Mouse (Mus musculus) adipocyte (in vitro differentiated cells): Measurements from ENCODE around the gene Prss8.
"Not testable (repeated sequence)": the region's sequence is repeated elsewhere in the genome, so short reads cannot be mapped to it uniquely, and the experiment has no call there.

Experiments used
- DNase-seq: peaks from one replicate; pipeline ENCODE4 v3.0.0-alpha.2; 2016; ENCODE audit warnings: low spot score

Prss8 gene

DNA sequence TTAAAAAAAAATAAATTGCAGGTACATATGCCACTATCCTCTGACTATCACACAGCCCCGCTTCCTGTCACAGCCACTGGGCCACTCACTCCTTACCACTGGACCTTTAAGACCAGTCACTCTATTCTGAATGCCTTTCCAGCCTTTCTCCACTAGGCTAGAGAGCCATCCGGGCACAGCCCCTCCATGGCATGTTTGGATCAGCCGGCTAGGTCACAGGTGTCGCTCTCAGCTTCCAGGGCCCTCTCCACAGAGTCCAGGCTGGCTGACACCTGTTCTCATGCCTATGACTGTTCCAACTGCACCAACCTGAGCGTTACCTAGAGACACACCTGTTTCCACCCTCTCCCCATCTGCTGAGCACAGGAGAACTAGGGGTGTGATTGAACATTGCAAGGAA is 1.3 kb downstream of the Prss8 start:
- DNase-seq = no peak

DNA sequence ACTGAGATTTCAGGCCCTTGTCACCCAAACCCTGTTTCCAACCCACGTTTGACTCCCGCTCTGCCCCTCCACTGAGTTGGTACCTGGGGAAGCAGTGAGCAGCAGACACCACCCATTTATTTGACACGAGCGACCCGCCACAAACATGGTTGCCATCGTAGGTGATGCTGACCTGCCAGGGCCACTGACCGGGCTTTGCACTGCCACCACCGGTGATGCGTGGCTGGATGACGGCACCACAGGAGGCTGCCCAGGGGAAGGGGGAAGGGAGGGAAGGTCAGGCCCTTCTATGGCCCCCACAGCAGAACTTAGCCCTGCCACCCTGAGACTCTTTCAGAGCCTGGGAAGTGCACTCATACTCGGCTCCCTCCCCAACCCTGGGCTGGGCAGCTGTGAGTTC is 2.2 kb downstream of the Prss8 start:
- DNase-seq = no peak

DNA sequence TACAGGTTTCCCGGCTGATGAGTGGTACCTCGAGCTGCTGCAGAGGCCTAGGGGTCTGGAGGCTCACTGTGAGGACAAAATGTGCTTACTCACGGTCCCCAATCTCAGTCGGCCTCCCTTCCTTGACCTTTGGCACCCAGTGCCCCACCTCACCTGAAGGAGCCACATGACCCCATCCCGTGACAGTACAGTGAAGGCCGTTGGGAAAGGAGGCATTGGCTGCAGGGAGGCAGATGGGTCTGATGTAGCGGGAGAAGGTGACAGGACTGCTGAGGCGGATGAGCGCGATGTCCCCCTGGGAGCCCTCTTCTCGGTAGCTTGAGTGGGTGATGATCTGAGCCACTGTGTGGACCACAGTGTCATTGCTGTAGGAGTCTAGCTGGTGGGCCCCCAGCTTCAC is 3.1 kb downstream of the Prss8 start:
- no peak for DNase-seq

DNA sequence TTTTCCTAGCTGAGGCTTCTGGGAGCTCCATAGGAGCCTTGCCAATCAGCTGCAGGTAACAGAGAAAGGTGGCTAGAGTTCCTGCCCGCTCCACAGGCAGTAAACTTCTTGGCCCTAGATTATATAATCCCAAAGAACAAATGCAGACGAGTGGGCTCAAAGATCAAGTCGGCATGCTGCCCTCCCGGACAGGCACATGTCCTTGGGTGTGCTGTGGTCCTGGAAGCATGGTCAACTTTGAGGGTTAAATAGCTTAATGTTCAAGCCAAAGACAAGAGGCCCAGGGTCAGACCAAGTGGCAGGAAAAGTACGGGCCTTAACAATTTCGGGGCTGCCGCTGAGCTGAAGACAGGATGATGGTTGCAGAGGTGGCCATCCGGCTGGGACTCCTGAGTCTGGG is 3.8 kb downstream of the Prss8 start:
- DNase-seq = no peak

DNA sequence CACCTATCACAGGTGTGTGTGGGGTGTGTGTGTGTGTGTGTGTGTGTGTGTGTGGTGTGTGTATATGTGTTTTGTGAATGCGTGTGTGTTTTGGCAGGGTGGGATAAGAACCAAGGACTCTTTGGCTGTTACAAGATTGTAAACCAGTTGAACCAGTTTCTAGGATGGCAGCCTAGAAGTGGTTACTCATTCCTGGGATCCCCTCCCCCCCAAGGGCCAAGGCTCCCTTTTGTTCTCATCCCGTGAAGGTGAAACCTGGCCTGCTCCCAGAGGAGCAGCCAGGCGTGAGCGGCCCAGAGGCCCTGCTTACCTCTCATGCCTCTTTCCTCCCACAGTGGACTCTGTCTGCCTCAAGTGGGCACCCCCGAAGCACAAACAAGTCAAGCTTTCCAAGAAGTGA is 4.7 kb downstream of the Prss8 start:
- no peak for DNase-seq

DNA sequence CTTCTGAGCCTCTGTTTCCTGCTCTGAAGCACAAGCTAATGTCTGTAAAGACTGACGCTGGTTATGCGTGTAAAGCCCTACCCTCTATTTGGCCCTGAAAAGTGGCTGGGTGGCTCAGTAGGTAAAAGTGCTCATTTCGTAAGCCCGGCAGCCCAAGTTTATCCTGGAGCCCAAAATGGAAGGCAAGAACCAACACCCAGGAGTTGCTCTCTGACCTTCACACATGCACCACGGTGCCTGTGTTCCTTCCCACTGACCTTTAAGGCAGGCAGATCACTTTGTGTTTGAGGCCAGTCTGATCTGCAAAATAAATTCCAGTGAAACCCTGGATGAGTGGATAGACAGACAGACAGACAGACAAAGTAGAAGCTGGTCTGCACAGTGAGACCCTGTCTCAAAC is 6.2 kb downstream of the Prss8 start:
- peak; percentile 58 for DNase-seq

DNA sequence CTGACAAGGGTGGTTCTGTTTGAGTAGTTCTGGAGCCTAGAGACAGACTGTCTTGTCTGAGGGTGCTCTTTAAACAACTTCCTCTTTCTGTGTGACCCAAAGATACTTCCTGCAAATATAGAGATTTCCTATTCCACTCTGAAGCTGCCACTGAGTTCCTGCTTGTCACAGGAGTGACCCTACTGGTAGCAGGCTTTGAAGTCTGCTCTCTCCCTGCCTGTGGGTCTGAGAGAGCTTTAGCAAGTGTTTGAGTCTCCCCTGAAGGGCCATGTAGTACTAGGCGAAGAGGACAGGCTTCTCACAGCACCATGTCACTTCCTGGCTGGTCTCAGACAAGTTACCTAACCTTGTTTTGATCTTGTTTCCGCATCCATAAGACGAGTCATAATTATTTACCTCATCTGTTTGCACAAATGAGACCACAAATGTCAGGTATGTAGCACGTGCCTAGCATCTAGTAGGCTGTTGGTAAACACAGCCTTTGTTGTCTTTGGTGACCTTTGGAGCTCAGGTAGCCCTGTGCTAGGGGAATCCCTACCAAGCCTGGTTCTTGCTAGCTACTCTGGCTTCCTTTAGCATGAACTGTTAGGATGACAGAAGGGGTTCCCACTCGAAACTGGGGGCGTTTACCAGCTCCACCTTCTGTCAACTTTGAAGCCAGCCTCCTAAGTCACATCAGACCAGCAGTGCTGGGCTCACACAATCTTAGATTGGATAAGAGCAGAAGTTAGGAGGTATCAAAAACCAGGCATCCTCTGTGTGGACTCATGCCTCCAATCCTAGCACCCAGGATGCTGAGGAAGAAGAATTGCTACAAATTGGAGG is 7.2 kb downstream of the Prss8 start:
- no peak for DNase-seq

DNA sequence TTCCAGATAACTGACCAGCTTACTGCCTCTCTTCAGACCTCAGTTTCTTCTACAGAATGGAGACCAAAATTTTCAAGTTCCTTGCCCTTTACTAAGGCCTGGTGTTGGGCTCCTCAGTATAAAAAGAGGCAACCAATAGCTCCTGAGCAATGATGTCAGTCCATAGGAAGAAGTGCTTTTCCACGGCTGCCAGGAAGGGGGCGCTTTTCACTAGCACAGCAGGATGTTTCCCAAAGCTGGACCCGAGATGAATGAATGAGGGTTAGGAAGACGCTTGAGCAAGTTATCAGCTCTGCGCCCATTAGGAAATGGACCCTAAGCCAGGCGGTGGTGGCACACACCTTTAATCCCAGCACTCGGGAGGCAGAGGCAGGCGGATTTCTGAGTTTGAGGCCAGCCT is 8.4 kb downstream of the Prss8 start:
- peak; percentile 23 for DNase-seq

DNA sequence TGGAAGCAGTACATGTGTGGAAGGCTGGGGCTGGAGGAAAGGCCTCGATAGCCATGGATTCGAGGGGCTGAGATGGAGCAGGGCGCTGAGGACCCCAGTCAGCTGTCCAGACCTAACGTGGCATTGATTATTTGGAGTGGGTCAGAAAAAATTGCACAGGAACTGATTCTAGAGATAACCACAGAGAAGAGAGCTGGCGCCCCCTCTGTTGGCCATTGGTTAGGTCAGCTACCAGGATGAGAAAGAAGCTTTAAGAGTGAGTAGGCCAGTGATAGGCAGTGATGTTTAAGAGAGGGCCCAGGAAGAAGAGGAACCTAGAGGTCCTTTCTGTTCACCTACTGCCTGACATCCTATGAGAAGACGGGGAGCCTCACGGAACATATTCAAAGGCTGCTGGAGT is 10.6 kb downstream of the Prss8 start:
- no peak for DNase-seq

DNA sequence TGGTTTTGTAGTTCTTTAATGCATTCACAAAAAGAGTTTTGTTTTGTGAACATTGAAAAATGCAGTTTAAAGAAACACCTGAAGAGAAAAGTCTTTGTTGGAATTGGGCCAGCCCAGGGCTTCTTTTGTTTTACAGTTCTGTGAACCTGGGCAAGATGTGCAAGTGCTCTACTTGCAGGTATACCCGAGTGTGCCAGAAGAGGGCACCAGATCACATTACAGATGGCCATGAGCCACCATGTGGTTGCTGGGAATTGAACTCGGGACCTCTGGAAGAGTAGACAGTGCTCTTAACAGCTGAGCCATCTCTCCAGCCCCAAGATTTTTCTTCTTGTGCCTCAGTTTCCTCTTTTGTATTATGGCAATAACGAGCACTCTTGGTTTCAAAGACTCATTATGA is 11.7 kb downstream of the Prss8 start:
- peak; percentile 34 for DNase-seq

DNA sequence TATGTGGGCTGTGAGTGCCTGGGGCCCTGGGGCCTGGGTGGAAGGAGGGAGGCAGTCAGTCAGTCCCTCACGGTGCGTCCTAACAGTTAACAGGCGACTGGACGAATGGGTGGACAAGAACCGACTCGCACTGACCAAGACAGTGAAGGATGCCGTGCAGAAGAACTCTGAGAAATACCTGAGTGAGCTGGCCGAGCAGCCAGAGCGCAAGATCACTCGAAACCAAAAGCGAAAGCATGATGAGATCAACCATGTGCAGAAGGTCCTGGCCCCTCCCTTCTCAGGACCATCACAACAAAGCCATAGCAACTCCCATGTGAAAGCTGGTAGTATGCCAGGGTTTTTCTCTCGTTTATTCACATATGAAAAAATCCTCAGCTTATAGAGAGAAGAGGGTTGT is 14.6 kb downstream of the Prss8 start:
- DNase-seq = no peak

DNA sequence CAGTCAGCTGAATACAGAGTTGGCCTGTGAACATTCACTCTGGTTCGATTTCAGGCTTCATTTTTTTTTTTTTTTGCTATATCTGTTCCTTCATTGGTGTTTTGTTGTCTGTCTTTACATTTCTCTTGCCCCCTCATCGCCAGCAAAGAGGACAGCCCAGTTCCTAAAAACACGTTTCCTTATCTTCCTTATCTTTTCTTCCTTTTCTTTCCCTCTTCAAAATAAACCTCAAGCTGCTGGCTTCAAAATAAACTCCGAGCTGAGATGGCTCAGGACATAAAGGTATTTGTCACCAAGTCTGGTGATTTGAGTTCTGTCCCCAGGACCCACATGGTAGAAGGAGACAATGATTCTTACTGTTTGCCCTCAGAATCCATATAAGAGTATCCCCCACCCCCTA is 17.0 kb downstream of the Prss8 start:
- no peak for DNase-seq

DNA sequence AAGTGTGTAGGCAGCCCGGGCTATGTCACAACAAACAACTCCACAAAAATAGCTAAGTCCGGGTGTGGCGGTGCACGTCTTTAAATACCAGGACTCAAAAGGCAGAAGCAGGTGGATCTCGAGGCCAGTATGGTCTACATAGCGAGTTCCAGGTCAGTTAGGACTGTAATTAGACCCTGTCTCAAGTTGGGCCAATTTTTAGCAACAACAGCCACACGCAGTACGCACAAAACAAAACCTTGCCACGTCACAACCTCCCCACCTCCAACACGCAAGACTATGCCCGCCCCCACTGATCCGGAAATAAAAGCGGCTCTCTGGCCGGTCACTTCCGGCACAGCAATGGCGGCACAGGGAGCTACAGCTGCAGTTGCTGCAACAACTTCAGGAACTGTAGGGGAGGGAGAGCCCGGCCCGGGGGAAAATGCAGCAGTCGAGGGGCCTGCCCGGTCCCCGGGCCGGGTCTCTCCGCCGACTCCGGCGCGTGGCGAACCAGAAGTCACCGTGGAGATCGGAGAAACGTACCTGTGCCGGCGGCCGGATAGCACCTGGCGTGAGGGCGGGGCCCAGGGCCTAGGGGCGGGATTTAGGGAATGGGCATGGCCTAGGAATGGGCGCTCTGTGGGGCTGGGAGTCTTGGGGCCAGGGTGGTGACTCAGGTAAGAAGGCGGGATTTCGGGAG is 17.6 kb downstream of the Prss8 start, which contains the start of gene Kat8:
Kat8 (plus strand) TSS at position 327 of the 682 bp plus-strand sequence.
- DNase-seq = peak; percentile 94

DNA sequence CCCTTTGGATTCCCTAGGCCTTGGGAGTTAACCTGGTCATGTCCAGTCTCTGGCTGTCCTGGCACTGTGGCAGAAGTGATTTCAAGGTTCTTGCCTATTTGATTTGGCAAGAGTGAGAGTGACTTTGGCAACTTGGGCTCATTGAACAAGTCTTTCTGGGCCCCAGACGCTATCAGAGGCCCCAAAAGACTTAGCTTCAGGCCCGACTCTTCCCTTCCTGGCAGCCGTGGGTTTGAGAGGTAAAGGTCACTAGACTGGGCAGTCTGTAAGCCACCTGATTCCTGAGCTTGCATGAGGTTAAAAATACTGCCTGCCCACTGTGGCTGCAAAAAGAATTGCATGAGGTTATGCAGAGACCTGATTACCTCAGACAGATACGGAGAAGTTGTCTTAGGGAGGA is 21.2 kb downstream of the Prss8 start:
- peak; percentile 39 for DNase-seq

DNA sequence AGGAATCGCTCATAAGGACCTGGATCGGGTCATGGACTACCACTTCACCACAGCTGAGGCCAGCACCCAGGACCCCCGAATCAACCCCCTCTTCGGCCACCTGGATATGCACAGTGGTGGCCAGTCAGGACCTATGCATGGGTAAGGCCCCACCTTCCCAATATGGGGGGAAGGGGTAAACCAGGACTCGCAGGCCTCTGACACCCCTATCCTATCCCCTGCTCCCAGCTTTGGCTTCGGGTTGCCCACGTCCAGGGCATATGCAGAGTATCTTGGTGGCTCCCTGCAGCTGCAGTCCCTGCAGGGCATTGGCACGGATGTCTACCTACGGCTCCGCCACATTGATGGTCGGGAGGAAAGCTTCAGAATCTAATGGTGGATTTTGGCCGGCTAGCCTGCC is 22.0 kb downstream of the Prss8 start:
- no peak for DNase-seq

DNA sequence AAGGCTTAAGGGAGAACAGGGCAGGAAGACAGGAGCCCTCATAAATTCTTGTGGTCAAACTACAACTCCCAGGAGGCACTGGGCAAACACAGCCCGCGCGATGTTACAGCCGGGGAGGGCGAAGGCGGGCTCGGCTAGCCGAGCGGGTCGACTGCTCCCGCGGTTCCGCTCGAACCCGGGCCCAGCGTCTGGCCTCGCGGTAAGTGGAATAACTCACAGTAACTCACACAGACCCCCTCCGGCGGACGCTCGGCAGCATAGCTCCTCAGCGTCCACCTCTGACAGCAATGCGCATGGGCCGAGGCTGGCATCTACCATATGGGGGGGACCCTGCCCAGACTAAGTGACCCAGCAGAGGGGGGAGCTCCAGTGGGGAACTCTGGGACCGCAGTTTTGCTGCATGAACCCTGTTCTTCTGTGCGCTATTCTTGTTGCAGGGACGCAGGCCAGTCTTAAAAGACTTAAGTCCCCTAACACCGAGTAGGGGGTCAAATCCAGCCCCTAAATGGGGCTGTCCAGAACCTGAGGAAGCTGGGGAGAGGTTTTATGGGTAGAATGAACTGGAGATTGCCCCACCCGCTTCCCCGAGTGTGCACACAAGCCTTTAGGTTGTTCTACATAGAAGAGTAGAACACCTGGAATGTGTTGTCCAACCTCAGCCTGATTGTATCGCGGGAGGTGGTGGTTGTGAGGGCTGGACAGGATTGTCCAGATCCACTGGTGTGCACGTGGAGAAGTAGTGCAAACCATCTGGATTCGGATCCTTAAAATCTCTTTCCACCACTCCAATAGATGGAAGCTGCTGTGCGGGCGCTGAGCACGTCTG is 25.7 kb downstream of the Prss8 start, which contains the start of gene Bckdk:
Bckdk (plus strand) TSS at position 112 of the 826 bp plus-strand sequence.
- DNase-seq = peak; percentile 71

DNA sequence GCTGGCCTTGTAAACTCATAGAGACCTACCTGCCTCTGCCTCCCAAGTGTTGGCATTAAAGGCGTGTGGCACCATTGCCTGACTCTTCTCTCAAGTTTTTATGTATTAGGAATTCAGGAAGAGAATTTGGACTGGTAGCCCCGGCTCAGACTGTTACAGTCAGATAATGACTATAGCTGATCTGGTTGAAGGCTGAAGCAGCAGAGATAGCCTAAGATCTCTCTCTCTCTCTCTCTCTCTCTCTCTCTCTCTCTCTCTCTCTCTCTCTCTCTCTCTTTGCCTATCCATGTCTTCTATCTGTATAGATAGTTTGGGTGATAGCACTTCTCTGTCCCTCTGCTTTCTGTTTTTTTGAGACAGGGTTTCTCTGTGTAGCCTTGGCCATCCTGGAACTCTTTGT is 28.1 kb downstream of the Prss8 start:
- no peak for DNase-seq

DNA sequence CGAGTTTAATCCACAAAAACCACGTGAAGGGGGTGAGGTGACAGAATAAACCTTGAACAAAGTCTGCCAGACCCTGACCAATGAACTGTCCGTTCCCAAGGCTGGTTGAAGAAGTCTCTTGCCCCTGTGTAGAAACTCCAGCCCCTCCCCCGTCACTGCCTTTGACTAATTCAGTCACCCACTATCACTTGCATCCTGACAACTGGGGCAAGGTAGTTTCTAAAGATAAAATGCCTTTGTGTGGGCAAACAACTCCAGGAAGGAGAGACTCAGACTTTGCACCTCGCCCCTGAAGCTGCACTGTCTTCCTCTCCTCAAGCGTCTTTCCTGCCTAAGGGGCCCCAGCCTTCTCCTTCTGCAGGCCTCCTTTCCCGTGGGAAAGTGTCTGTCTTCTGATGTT is 29.9 kb downstream of the Prss8 start:
- no peak for DNase-seq

DNA sequence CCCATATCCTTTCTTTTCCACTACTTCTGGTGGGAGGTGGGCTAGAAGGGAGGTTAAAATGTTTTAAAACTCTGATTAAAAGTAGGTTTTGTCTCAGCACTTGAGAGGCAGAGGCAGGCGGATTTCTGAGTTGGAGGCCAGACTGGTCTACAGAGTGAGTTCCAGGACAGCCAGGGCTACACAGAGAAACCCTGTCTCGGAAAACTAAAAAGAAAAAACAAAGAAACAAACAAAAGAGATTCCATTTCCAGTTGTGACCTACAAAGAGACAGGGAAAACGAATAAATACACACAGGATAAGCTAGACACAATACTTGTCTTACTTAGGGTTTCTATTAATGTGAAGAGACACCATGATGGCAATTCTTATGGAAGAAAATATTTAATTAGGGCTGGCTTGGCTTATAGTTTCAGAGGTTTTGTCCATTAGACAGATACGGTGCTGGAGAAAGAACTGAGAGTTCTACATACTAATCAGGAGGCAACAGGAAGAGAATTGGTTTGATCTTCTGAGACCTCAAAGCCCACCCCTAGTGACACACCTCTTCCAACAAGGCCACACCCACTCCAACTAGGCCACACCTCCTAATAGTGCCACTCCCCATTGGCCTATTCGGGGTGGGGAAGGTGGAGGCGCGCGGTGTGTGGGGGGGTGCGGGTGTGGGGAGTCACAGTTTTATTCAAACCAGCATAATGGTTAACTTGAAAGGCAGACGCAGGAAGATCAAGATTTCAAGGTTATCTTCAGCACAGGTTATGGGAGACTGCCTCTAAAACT is 31.5 kb downstream of the Prss8 start:
- DNase-seq = no peak

DNA sequence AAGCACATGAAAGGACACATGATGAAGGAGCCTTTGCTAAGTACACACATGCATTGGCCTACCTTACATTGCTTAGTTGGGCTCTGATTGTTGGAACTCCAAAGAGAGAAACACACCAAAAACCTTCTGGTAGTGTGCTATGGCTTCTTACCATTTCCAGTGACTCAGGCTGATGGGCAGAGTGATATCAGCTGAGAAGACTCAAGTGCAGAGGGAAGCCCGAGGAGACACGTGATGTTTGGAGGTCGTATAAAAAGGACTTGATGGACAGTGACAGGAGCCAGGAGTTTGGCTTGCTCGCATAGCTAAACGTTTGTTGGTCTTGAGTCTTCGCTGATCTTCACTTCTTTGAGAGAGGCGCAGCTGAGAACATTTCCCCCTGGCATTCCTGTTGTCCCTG is 32.4 kb downstream of the Prss8 start:
- no peak for DNase-seq

DNA sequence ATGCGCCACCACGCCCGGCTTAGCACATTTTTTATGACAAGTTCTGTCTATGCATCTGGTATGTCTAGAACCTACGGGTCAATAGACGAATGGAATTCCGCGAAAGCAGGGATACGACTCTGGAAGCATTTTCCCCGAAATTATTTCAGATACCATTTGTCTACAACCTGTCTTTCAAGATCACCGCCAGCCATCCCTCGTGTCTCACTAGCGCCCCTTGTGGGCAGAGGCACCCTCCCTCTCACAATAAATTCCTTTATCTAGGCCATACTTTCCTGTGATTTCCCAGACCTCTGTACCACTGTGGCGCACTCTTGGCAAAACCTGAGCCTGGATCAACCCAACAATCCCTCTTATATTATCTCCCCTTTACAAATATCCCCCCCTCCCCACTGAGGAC is 33.5 kb downstream of the Prss8 start:
- peak; percentile 35 for DNase-seq

DNA sequence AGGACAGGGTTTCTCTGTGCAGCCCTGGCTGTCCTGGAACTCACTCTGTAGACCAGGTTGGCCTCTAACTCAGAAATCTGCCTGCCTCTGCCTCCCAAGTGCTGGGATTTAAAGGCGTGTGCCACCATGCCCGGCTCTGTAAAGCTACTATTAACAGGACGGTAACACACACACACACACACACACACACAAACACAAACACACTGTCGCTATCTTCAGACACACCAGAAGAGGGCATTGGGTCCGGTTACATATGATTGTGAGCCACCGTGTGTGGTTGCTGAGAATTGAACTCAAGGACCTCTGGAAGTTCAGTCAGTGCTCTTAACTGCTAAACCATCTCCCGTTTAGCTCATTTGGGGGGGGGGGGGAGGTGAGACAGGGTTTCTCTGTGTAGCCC is 34.0 kb downstream of the Prss8 start:
- not testable (repeated sequence) for DNase-seq
